Mouse (Mus musculus): ENCODE data around the gene Fam131a. TPM values are rescaled to one million over a fixed set of nuclear protein-coding genes. Genes with fewer than 3 reads are reported as not detected.

Fam131a gene
- polyA plus RNA-seq, 1 experiment = 7.7 TPM

GRCm38 (mm10) chr16:20714307-20715080, 21.5 kb downstream of the Fam131a start:
- TF ChIP-seq POLR2A (IDR thresholded peaks at IDR 0.05; ENCODE audit: low read depth, low read length) (no peak), CTCF (IDR thresholded peaks at IDR 0.05; ENCODE audit: borderline replicate concordance, insufficient read depth, low read length) (no peak)
- Histone ChIP-seq H3K27ac (ENCODE audit: insufficient read depth, low read length) (no peak overlapping the region), H3K4me3 (ENCODE audit: insufficient read depth, low read length) (peak overlapping the region; percentile 71; the same call in 1 of the 2 replicates), H3K4me1 (ENCODE audit: control insufficient read depth, insufficient read depth, low read length) (peaks cover 3% of the 10 kb centered on the region; the same call in 1 of the 2 replicates)

GRCm38 (mm10) chr16:20715161-20715560, 22.1 kb downstream of the Fam131a start:
- Histone ChIP-seq H3K4me1 (ENCODE audit: control insufficient read depth, insufficient read depth, low read length) (peaks cover 3% of the 10 kb centered on the region; the same call in 1 of the 2 replicates), H3K4me3 (ENCODE audit: insufficient read depth, low read length) (peak overlapping the region; percentile 71), H3K27ac (ENCODE audit: insufficient read depth, low read length) (no peak overlapping the region)
- TF ChIP-seq POLR2A (IDR thresholded peaks at IDR 0.05; ENCODE audit: low read depth, low read length) (no peak), CTCF (IDR thresholded peaks at IDR 0.05; ENCODE audit: borderline replicate concordance, insufficient read depth, low read length) (no peak)

GRCm38 (mm10) chr16:20715566-20715965, 22.5 kb downstream of the Fam131a start:
- H3K27ac ChIP-seq (ENCODE audit: insufficient read depth, low read length) = peak overlapping the region; percentile 80
- peaks cover 3% of the 10 kb centered on the region; the same call in 1 of the 2 replicates for H3K4me1 ChIP-seq (ENCODE audit: control insufficient read depth, insufficient read depth, low read length)
- peak overlapping the region; percentile 71 for H3K4me3 ChIP-seq (ENCODE audit: insufficient read depth, low read length)
- TF ChIP-seq CTCF (IDR thresholded peaks at IDR 0.05; ENCODE audit: borderline replicate concordance, insufficient read depth, low read length) (no peak), POLR2A (IDR thresholded peaks at IDR 0.05; ENCODE audit: low read depth, low read length) (no peak)

- no peak for TF ChIP-seq CTCF (IDR thresholded peaks at IDR 0.05; ENCODE audit: borderline replicate concordance, insufficient read depth, low read length)
- peak; percentile 94 for TF ChIP-seq POLR2A (IDR thresholded peaks at IDR 0.05; ENCODE audit: low read depth, low read length)
- peaks cover 3% of the 10 kb centered on the region; the same call in 1 of the 2 replicates for H3K4me1 ChIP-seq (ENCODE audit: control insufficient read depth, insufficient read depth, low read length)
- H3K27ac ChIP-seq (ENCODE audit: insufficient read depth, low read length) = peak overlapping the region; percentile 80
- peak overlapping the region; percentile 71 for H3K4me3 ChIP-seq (ENCODE audit: insufficient read depth, low read length)
These were observed 23.2 kb downstream of the Fam131a start for GRCm38 (mm10) chr16:20715976-20716840.

GRCm38 (mm10) chr16:20716841-20717180, 23.8 kb downstream of the Fam131a start:
- H3K27ac ChIP-seq (ENCODE audit: insufficient read depth, low read length) = peak overlapping the region; percentile 76
- H3K4me3 ChIP-seq (ENCODE audit: insufficient read depth, low read length) = peak overlapping the region; percentile 46
- peaks cover 3% of the 10 kb centered on the region; the same call in 1 of the 2 replicates for H3K4me1 ChIP-seq (ENCODE audit: control insufficient read depth, insufficient read depth, low read length)
- TF ChIP-seq CTCF (IDR thresholded peaks at IDR 0.05; ENCODE audit: borderline replicate concordance, insufficient read depth, low read length) = no peak
- peak; percentile 60 for TF ChIP-seq POLR2A (IDR thresholded peaks at IDR 0.05; ENCODE audit: low read depth, low read length)

GRCm38 (mm10) chr16:20717181-20717977, 24.3 kb downstream of the Fam131a start, which contains the start of the genes Polr2h and Clcn2:
TSS of gene Polr2h (plus strand) at chr16:20717665.
TSS of gene Clcn2 (minus strand) at chr16:20717746.
- Histone ChIP-seq H3K27ac (ENCODE audit: insufficient read depth, low read length) (peak within 1 kb of the TSS; percentile 90), H3K4me3 (ENCODE audit: insufficient read depth, low read length) (peak within 1 kb of the TSS; percentile 97), H3K4me1 (ENCODE audit: control insufficient read depth, insufficient read depth, low read length) (peaks cover 3% of the 10 kb centered on the region; the same call in 1 of the 2 replicates)
- peak; percentile 53 for TF ChIP-seq CTCF (IDR thresholded peaks at IDR 0.05; ENCODE audit: borderline replicate concordance, insufficient read depth, low read length)
- TF ChIP-seq POLR2A (IDR thresholded peaks at IDR 0.05; ENCODE audit: low read depth, low read length) = peak; percentile 79

GRCm38 (mm10) chr16:20717978-20718670, 25.1 kb downstream of the Fam131a start:
- Histone ChIP-seq H3K27ac (ENCODE audit: insufficient read depth, low read length) (peak overlapping the region; percentile 90), H3K4me3 (ENCODE audit: insufficient read depth, low read length) (peak overlapping the region; percentile 97), H3K4me1 (ENCODE audit: control insufficient read depth, insufficient read depth, low read length) (peaks cover 3% of the 10 kb centered on the region; the same call in 1 of the 2 replicates)
- TF ChIP-seq POLR2A (IDR thresholded peaks at IDR 0.05; ENCODE audit: low read depth, low read length) (no peak), CTCF (IDR thresholded peaks at IDR 0.05; ENCODE audit: borderline replicate concordance, insufficient read depth, low read length) (no peak)

- no peak for TF ChIP-seq CTCF (IDR thresholded peaks at IDR 0.05; ENCODE audit: borderline replicate concordance, insufficient read depth, low read length)
- TF ChIP-seq POLR2A (IDR thresholded peaks at IDR 0.05; ENCODE audit: low read depth, low read length) = no peak
- Histone ChIP-seq H3K27ac (ENCODE audit: insufficient read depth, low read length) (no peak overlapping the region), H3K4me3 (ENCODE audit: insufficient read depth, low read length) (no peak overlapping the region), H3K4me1 (ENCODE audit: control insufficient read depth, insufficient read depth, low read length) (peaks cover 4% of the 10 kb centered on the region)
These were observed 28.8 kb downstream of the Fam131a start for GRCm38 (mm10) chr16:20721808-20722207.

All from embryonic fibroblast, embryonic 13.5 days (primary cell).